Comparison of ENCODE assay signal across 19 mouse cellular contexts in genomic region chr8:95644942-95645341, GRCm38 (mm10).
"Had no signal": no experiment of that assay in that cellular context is flagged by ENCODE, and none has a peak within 500 bp of the region (broad histone marks: within the 10 kb centered on the region; RNA-seq: fewer than 3 reads in every experiment).

No protein-coding gene starts in this region.

- DNase-seq: lung, adult 2 months; midbrain, embryonic 14.5 days; retina, postnatal 1 day; right cerebral cortex, adult 18-20 months; right cerebral cortex, postnatal 25 days; right cerebral cortex, postnatal 4 days; spleen, adult 18-20 months; thymus, adult 18-20 months; thymus, postnatal 14 days; thymus, postnatal 36 days had no signal

- H3K27me3 ChIP-seq: limb, embryonic 15.5 days; liver, embryonic 12.5 days; midbrain, embryonic 12.5 days; neural tube, embryonic 13.5 days; neural tube, embryonic 15.5 days had no signal

- H3K4me2 ChIP-seq: limb, embryonic 15.5 days; liver, embryonic 12.5 days; midbrain, embryonic 12.5 days; neural tube, embryonic 13.5 days; neural tube, embryonic 15.5 days had no signal

- H3K9ac ChIP-seq: limb, embryonic 15.5 days; liver, embryonic 12.5 days; liver, embryonic 14.5 days; midbrain, embryonic 12.5 days; neural tube, embryonic 13.5 days; neural tube, embryonic 15.5 days had no signal

- H3K4me3 ChIP-seq: limb, embryonic 15.5 days; liver, embryonic 12.5 days; midbrain, embryonic 10.5 days; midbrain, embryonic 12.5 days; myocyte; neural tube, embryonic 13.5 days; neural tube, embryonic 15.5 days had no signal

- H3K27ac ChIP-seq: limb, embryonic 15.5 days; liver, embryonic 12.5 days; liver, embryonic 14.5 days; midbrain, embryonic 10.5 days; midbrain, embryonic 12.5 days; neural tube, embryonic 13.5 days; neural tube, embryonic 15.5 days had no signal

- ATAC-seq: liver, embryonic 12.5 days; midbrain, embryonic 16.5 days had no signal

- H3K36me3 ChIP-seq: neural tube, embryonic 13.5 days had no signal

- H3K4me1 ChIP-seq: limb, embryonic 15.5 days; midbrain, embryonic 10.5 days; midbrain, embryonic 12.5 days; neural tube, embryonic 13.5 days; neural tube, embryonic 15.5 days had no signal

- H3K9me3 ChIP-seq: limb, embryonic 15.5 days; liver, embryonic 12.5 days; midbrain, embryonic 10.5 days; midbrain, embryonic 12.5 days; neural tube, embryonic 13.5 days; neural tube, embryonic 15.5 days had no signal
